Comparison of ENCODE assay signal across 8 mouse cellular contexts in the genomic region with DNA sequence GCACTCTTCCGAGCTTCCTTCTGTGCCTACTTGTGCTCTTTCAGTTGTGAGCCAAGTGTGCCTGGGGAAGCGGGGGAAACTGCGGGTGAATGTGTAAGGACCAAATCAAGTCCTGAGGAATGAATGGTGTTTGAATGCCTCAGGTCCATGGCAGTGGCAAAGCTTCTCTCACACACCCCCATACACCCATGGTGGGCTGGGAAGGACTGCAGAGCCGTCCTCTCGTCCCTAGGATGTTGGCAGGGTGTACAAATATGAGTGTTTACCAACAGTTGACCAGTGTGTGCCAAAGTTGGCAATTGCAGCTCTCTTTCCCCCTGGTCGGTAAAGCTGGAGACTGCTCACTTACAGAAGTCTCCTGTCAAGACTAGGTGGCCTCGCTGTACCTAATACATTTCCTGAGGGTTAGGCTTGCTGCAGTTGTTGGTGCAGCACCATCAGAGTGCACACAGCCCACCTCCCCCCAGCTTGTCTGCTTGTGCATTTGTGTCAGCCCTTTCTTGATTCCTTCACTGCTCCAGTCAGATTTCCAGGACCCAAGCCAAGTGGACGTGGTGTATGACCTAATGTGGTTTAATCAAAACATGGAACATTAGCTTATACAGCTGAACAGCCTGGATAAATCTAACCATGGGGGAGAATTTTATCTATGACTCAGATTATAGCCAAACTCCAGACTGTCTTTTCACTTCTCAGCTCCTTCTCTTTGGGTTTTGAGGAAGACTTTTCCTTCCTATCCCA. TPM values are rescaled to one million over a fixed set of nuclear protein-coding genes. Genes with fewer than 3 reads are reported as not detected.
DNase-seq lines count a peak whose midpoint lies in the region; ATAC-seq and TF ChIP-seq lines count a peak whose summit lies in the region.

No protein-coding gene starts in this region.

- no peak overlapping the region for H3K9ac ChIP-seq in forebrain, embryonic 13.5 days

- peaks cover 33% of the 10 kb centered on the region for H3K36me3 ChIP-seq in forebrain, embryonic 13.5 days (ENCODE audit: poor library complexity, severe bottlenecking)

- no peak overlapping the region for H3K4me2 ChIP-seq in forebrain, embryonic 13.5 days

- H3K9me3 ChIP-seq in forebrain, embryonic 13.5 days (replicated peaks) = no peaks in the 10 kb centered on the region

- H3K27ac ChIP-seq in embryonic fibroblast, embryonic 13.5 days (ENCODE audit: insufficient read depth, low read length) = peak overlapping the region; percentile 65
- H3K27ac ChIP-seq in forebrain, embryonic 13.5 days = no peak overlapping the region

- TF ChIP-seq CTCF in embryonic fibroblast, embryonic 13.5 days (IDR thresholded peaks at IDR 0.05; ENCODE audit: borderline replicate concordance, insufficient read depth, low read length) = no peak

- H3K4me1 ChIP-seq in embryonic fibroblast, embryonic 13.5 days (ENCODE audit: control insufficient read depth, insufficient read depth, low read length) = peaks cover 12% of the 10 kb centered on the region
- H3K4me1 ChIP-seq in forebrain, embryonic 13.5 days = peaks cover 6% of the 10 kb centered on the region; the same call in 1 of the 2 replicates

- peak; percentile 28 to 35 for DNase-seq in layer of hippocampus, adult 8-10 months (ENCODE audit: low spot score in 2 of 2)
- DNase-seq in layer of hippocampus, adult 9-10 months (ENCODE audit: low spot score) = no peak
- peak; percentile 50 to 66 for DNase-seq in adrenal gland, postnatal 36 days
- peak; percentile 88 for DNase-seq in lung, postnatal 10 days
- no peak for DNase-seq in yolk sac, embryonic 10.5 days (ENCODE audit: low spot score)

- no peak for TF ChIP-seq POLR2A in embryonic fibroblast, embryonic 13.5 days (IDR thresholded peaks at IDR 0.05; ENCODE audit: low read depth, low read length)

- 79% methylated on average over 8 of the region's 8 CpGs for WGBS in forebrain, embryonic 13.5 days

- no peaks in the 10 kb centered on the region for H3K27me3 ChIP-seq in forebrain, embryonic 13.5 days

- ATAC-seq in forebrain, embryonic 13.5 days = no peak
- ATAC-seq in activated CD4-positive, CD25-positive, alpha-beta regulatory T cell, adult 4 months = no peak

- H3K4me3 ChIP-seq in embryonic fibroblast, embryonic 13.5 days (ENCODE audit: insufficient read depth, low read length) = no peak overlapping the region
- no peak overlapping the region for H3K4me3 ChIP-seq in forebrain, embryonic 13.5 days

RNA-seq across cellular contexts. Expression of a gene that starts 3.7 kb away (rescaled TPM):
- total RNA-seq in layer of hippocampus, adult 8-10 months (2022) = 10 to 100 TPM; 32.6 to 44.4 (median 40.0) TPM
- 1 to 10 TPM; 2.3 to 2.5 TPM for total RNA-seq in adrenal gland, postnatal 36 days (2021)
- 3.3 and 4.2 TPM in 2 replicates for polyA plus RNA-seq in embryonic fibroblast, embryonic 13.5 days (2011; ENCODE audit: insufficient read length, low read depth, missing spikeins)
- 2.6 and 2.7 TPM in 2 replicates for polyA plus RNA-seq in forebrain, embryonic 13.5 days (2015; fragmentation: Nextera tagmentation; extraction: Ambion mirVana)
- polyA plus RNA-seq in activated CD4-positive, CD25-positive, alpha-beta regulatory T cell, adult 4 months (2017; shearing (Covaris generic)) = 10 to 100 TPM; 71.2 to 72.0 TPM

RNA-seq across cellular contexts. Expression of a gene that starts 3.7 kb away (rescaled TPM):
- total RNA-seq in layer of hippocampus, adult 8-10 months (2022) = under 1 TPM in 3 of 4 experiments, not detected in 1; 0.19 to 0.30 (median 0.29) TPM
- under 1 TPM; 0.10 TPM for total RNA-seq in adrenal gland, postnatal 36 days (2021)
- polyA plus RNA-seq in embryonic fibroblast, embryonic 13.5 days (2011; ENCODE audit: insufficient read length, low read depth, missing spikeins) = not detected in 2 replicates
- polyA plus RNA-seq in forebrain, embryonic 13.5 days (2015; fragmentation: Nextera tagmentation; extraction: Ambion mirVana) = 0.75 and 0.89 TPM in 2 replicates
- 1 to 10 TPM; 6.2 to 8.4 TPM for polyA plus RNA-seq in activated CD4-positive, CD25-positive, alpha-beta regulatory T cell, adult 4 months (2017; shearing (Covaris generic))

RNA-seq across cellular contexts. Expression of a gene that starts 10.6 kb away (rescaled TPM):
- total RNA-seq in layer of hippocampus, adult 8-10 months (2022) = 1 to 10 TPM in 3 of 4 experiments, under 1 TPM in 1; 0.68 to 3.7 (median 1.8) TPM
- 1 to 10 TPM in 1 of 2 experiments, under 1 TPM in 1; 0.66 to 1.3 TPM for total RNA-seq in adrenal gland, postnatal 36 days (2021)
- polyA plus RNA-seq in embryonic fibroblast, embryonic 13.5 days (2011; ENCODE audit: insufficient read length, low read depth, missing spikeins) = 0.43 and 1.4 TPM in 2 replicates
- 0.18 TPM in 1 of 2 replicates, not detected in the other for polyA plus RNA-seq in forebrain, embryonic 13.5 days (2015; fragmentation: Nextera tagmentation; extraction: Ambion mirVana)
- polyA plus RNA-seq in activated CD4-positive, CD25-positive, alpha-beta regulatory T cell, adult 4 months (2017; shearing (Covaris generic)) = 10 to 100 TPM; 80.3 to 80.9 TPM

RNA-seq across cellular contexts. Expression of a gene that starts 30.2 kb away (rescaled TPM):
- total RNA-seq in layer of hippocampus, adult 8-10 months (2022) = 10 to 100 TPM; 80.6 to 97.9 (median 89.5) TPM
- total RNA-seq in adrenal gland, postnatal 36 days (2021) = 1 to 10 TPM; 5.4 to 5.6 TPM
- not detected in 2 replicates for polyA plus RNA-seq in embryonic fibroblast, embryonic 13.5 days (2011; ENCODE audit: insufficient read length, low read depth, missing spikeins)
- polyA plus RNA-seq in forebrain, embryonic 13.5 days (2015; fragmentation: Nextera tagmentation; extraction: Ambion mirVana) = 1.1 and 1.5 TPM in 2 replicates
- not detected for polyA plus RNA-seq in activated CD4-positive, CD25-positive, alpha-beta regulatory T cell, adult 4 months (2017; shearing (Covaris generic))

RNA-seq across cellular contexts. Expression of a gene that starts 56.9 kb away (rescaled TPM):
- 100 to 1,000 TPM; 157 to 175 (median 167) TPM for total RNA-seq in layer of hippocampus, adult 8-10 months (2022)
- total RNA-seq in adrenal gland, postnatal 36 days (2021) = 1 to 10 TPM; 2.4 to 2.7 TPM
- polyA plus RNA-seq in embryonic fibroblast, embryonic 13.5 days (2011; ENCODE audit: insufficient read length, low read depth, missing spikeins) = 0.25 and 0.50 TPM in 2 replicates
- 16.2 and 19.2 TPM in 2 replicates for polyA plus RNA-seq in forebrain, embryonic 13.5 days (2015; fragmentation: Nextera tagmentation; extraction: Ambion mirVana)
- 10 to 100 TPM; 11.0 to 11.5 TPM for polyA plus RNA-seq in activated CD4-positive, CD25-positive, alpha-beta regulatory T cell, adult 4 months (2017; shearing (Covaris generic))

Comparison
In these comparisons a context has a peak if more than half of its experiments do, and no peak if none do; other contexts are left out.
1. DNase-seq: peak in layer of hippocampus, adult 8-10 months (2 of 2), adrenal gland, postnatal 36 days (2 of 2) and lung, postnatal 10 days (single experiment); none in layer of hippocampus, adult 9-10 months (single experiment) and yolk sac, embryonic 10.5 days (single experiment).
2. RNA of a gene that starts 3.7 kb away (polyA plus RNA-seq): 71.2 to 72.0 TPM in activated CD4-positive, CD25-positive, alpha-beta regulatory T cell, adult 4 months; 3.3 to 4.2 TPM in embryonic fibroblast, embryonic 13.5 days and 2.6 to 2.7 TPM in forebrain, embryonic 13.5 days; every median in the first group is over 10 times any median in the second.
3. RNA of a gene that starts 10.6 kb away (polyA plus RNA-seq): 80.3 to 80.9 TPM in activated CD4-positive, CD25-positive, alpha-beta regulatory T cell, adult 4 months; 0.43 to 1.4 TPM in embryonic fibroblast, embryonic 13.5 days and 0.18 TPM in forebrain, embryonic 13.5 days; every median in the first group is over 10 times any median in the second.